Mouse (Mus musculus): ENCODE measurements around the gene Zbtb7b. TPM values are rescaled to one million over a fixed set of nuclear protein-coding genes. Genes with fewer than 3 reads are reported as not detected.

Zbtb7b gene
- total and polyA plus RNA-seq, 2 experiments from 2014 or later = 0.53 to 4.4 TPM

- no peak for DNase-seq (ENCODE audit: low spot score)
- Histone ChIP-seq H3K27me3 (ENCODE audit: insufficient read depth, low read length) (no peaks in the 10 kb centered on the region), H3K4me1 (ENCODE audit: insufficient read depth, low read length) (no peaks in the 10 kb centered on the region), H3K27ac (ENCODE audit: low read depth, low read length) (no peak overlapping the region), H3K4me2 (ENCODE audit: low read depth, low read length, poor library complexity, severe bottlenecking) (no peak overlapping the region), H3K9me3 (ENCODE audit: low read length) (no peaks in the 10 kb centered on the region), H3K9ac (replicated peaks; ENCODE audit: low read length, poor library complexity, severe bottlenecking) (no peak overlapping the region), H3K4me3 (ENCODE audit: low read depth, low read length) (no peak overlapping the region), H3K36me3 (ENCODE audit: insufficient read depth, low read length) (no peaks in the 10 kb centered on the region)
- no peak for TF ChIP-seq CTCF (IDR thresholded peaks at IDR 0.05)
- 70% methylated on average over 9 of the region's 9 CpGs for WGBS
- ATAC-seq (ENCODE audit: low FRiP score) = no peak
These were observed 38.5 kb downstream of the Zbtb7b start for GRCm38 (mm10) chr3:89356029-89356428.

GRCm38 (mm10) chr3:89355512-89355902, 39.1 kb downstream of the Zbtb7b start:
- Histone ChIP-seq H3K27me3 (ENCODE audit: insufficient read depth, low read length) (no peaks in the 10 kb centered on the region), H3K9me3 (ENCODE audit: low read length) (no peaks in the 10 kb centered on the region), H3K27ac (ENCODE audit: low read depth, low read length) (no peak overlapping the region), H3K4me3 (ENCODE audit: low read depth, low read length) (no peak overlapping the region), H3K4me1 (ENCODE audit: insufficient read depth, low read length) (no peaks in the 10 kb centered on the region), H3K36me3 (ENCODE audit: insufficient read depth, low read length) (no peaks in the 10 kb centered on the region), H3K4me2 (ENCODE audit: low read depth, low read length, poor library complexity, severe bottlenecking) (no peak overlapping the region), H3K9ac (replicated peaks; ENCODE audit: low read length, poor library complexity, severe bottlenecking) (no peak overlapping the region)
- ATAC-seq (ENCODE audit: low FRiP score) = no peak
- no peak for TF ChIP-seq CTCF (IDR thresholded peaks at IDR 0.05)
- no peak for DNase-seq (ENCODE audit: low spot score)
- WGBS = 81% methylated on average over 6 of the region's 6 CpGs

- no peak overlapping the region for H3K27ac ChIP-seq (ENCODE audit: low read depth, low read length)
- no peaks in the 10 kb centered on the region for H3K9me3 ChIP-seq (ENCODE audit: low read length)
- no peaks in the 10 kb centered on the region for H3K36me3 ChIP-seq (ENCODE audit: insufficient read depth, low read length)
- H3K4me1 ChIP-seq (ENCODE audit: insufficient read depth, low read length) = no peaks in the 10 kb centered on the region
- no peak overlapping the region for H3K4me3 ChIP-seq (ENCODE audit: low read depth, low read length)
- DNase-seq (ENCODE audit: low spot score) (peak; percentile 74), ATAC-seq (ENCODE audit: low FRiP score) (no peak)
- H3K9ac ChIP-seq (replicated peaks; ENCODE audit: low read length, poor library complexity, severe bottlenecking) = no peak overlapping the region
- H3K27me3 ChIP-seq (ENCODE audit: insufficient read depth, low read length) = no peaks in the 10 kb centered on the region
- WGBS = 22% methylated on average over 5 of the region's 5 CpGs
- peak; percentile 88 for TF ChIP-seq CTCF (IDR thresholded peaks at IDR 0.05)
- no peak overlapping the region for H3K4me2 ChIP-seq (ENCODE audit: low read depth, low read length, poor library complexity, severe bottlenecking)
These were observed 39.6 kb downstream of the Zbtb7b start for GRCm38 (mm10) chr3:89354816-89355511.

DNA sequence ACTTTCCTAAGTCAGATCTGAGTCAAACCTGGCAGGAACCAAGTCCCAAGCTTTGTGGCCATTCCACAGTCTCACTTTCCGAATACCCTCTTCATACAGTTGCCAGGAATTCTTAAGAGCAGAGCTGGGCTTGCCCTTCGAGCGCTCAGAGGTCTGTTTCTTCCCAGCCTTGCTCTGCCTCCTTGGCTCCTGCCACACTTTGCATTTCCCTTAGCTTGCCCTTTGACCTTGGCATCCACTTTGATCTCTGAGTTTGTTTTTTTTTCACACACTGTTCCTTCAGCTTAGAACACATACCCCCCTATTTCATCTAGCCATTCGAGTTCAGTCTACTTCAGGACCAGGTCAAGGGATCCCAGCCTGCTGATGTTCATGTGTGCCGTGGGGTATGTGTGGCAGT, 43.3 kb downstream of the Zbtb7b start:
- Histone ChIP-seq H3K9me3 (ENCODE audit: low read length) (no peaks in the 10 kb centered on the region), H3K27ac (ENCODE audit: low read depth, low read length) (no peak overlapping the region), H3K36me3 (ENCODE audit: insufficient read depth, low read length) (no peaks in the 10 kb centered on the region), H3K27me3 (ENCODE audit: insufficient read depth, low read length) (no peaks in the 10 kb centered on the region), H3K4me1 (ENCODE audit: insufficient read depth, low read length) (0 out of 2 replicates have a peak, but pooled peaks cover 2% of the 10 kb centered on the region), H3K4me3 (ENCODE audit: low read depth, low read length) (no peak overlapping the region), H3K4me2 (ENCODE audit: low read depth, low read length, poor library complexity, severe bottlenecking) (no peak overlapping the region), H3K9ac (replicated peaks; ENCODE audit: low read length, poor library complexity, severe bottlenecking) (no peak overlapping the region)
- ATAC-seq (ENCODE audit: low FRiP score) (no peak), DNase-seq (ENCODE audit: low spot score) (no peak)
- 74% methylated on average over 5 of the region's 5 CpGs for WGBS
- no peak for TF ChIP-seq CTCF (IDR thresholded peaks at IDR 0.05)

DNA sequence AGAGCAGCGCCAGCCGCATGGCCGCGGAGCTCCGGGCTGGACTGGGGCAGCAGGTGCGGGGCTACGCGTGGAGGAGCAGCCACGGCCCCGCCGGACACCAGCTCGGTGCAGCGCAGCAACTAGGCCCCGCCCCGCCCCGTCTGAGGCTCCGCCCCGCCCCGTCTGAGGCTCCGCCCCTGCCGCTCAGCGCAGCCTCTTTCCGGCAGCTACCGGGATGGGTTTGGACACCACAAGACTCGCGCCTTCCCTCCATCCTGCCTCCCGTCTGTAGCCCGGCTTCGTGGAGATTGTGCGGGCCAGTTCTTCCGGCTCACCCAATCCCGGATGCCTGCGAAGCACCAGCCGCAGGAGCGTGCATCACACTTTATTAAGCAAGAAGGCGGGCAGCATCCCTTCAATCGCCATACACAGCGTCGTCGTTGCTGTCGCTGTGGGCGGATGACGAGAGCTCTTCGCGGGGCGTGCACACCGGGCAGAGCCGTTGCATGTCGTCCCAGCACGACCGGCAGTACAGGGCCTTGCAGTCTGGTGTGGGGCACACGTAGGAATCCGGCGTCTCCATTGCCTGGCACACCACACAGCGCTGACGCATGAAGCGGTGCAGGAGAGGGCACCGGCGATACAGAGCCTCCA, 44.6 kb downstream of the Zbtb7b start, which contains the start of gene Adam15:
Gene Adam15, minus strand, starts transcription at position 128 of the 633 bp plus-strand sequence.
- peaks cover 10% of the 10 kb centered on the region; the same call in 1 of the 2 replicates for H3K36me3 ChIP-seq (ENCODE audit: insufficient read depth, low read length)
- TF ChIP-seq CTCF (IDR thresholded peaks at IDR 0.05) = peak; percentile 21; the same call in 1 of the 2 replicates
- H3K4me2 ChIP-seq (ENCODE audit: low read depth, low read length, poor library complexity, severe bottlenecking) = peak within 1 kb of the TSS; percentile 96
- 0 out of 2 replicates have a peak, but pooled peaks cover 2% of the 10 kb centered on the region for H3K4me1 ChIP-seq (ENCODE audit: insufficient read depth, low read length)
- H3K4me3 ChIP-seq (ENCODE audit: low read depth, low read length) = peak within 1 kb of the TSS; percentile 76
- H3K9ac ChIP-seq (replicated peaks; ENCODE audit: low read length, poor library complexity, severe bottlenecking) = peak within 1 kb of the TSS; percentile 71
- no peaks in the 10 kb centered on the region for H3K27me3 ChIP-seq (ENCODE audit: insufficient read depth, low read length)
- peak; percentile 89 for ATAC-seq (ENCODE audit: low FRiP score)
- under 1% methylated on average over 57 of the region's 59 CpGs for WGBS
- no peaks in the 10 kb centered on the region for H3K9me3 ChIP-seq (ENCODE audit: low read length)
- peak within 1 kb of the TSS; percentile 89 for H3K27ac ChIP-seq (ENCODE audit: low read depth, low read length)
- DNase-seq (ENCODE audit: low spot score) = peak; percentile 86
